Mouse (Mus musculus) C2C12 (cell line): ENCODE measurements at regions not wholly inside any gene's neighbourhood (a gene's known extent, or its start where the extent isn't known, plus 50 kb on each side); places are given as distances from the start of the nearest gene placed in this dataset.

Source experiments
- CTCF ChIP-seq: IDR thresholded peaks from one replicate; pipeline ENCODE4 v1.5.1; 2011; ENCODE audit not compliant: control insufficient read depth, insufficient read depth, insufficient read length
- MAX ChIP-seq: IDR thresholded peaks from one replicate; pipeline ENCODE4 v1.6.1; 2011; ENCODE audit warnings: mild to moderate bottlenecking, control low read depth

DNA sequence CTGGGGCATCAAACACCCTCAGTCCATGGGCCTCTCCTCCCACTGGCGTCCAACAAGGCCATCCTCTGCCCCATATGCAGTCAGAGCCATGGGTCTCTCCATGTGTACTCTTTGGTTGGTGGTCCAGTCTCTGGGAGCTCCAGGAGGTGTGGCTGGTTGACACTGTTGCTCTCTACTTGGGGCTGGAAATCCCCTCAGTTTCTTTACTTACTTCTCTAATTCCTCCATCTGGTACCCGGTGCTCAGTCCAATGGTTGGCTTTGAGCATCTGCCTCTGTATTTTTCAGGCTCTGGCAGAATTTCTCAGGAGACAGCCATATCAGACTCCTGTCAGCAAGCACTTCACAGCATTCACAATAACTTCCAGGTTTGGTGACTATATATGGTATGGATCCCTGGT is 55.7 kb upstream of the Ctsc start:
- TF ChIP-seq CTCF (no peak), MAX (no peak)
